Mouse (Mus musculus) skeletal muscle tissue, adult 2 months (tissue): ENCODE results near the gene Birc2.
A peak's percentile ranks its signal among the peaks of the same experiment; 100 is the strongest.
"Not testable (repeated sequence)": the region's sequence is repeated elsewhere in the genome, so short reads cannot be mapped to it uniquely, and the experiment has no call there.

Source experiments
- DNase-seq: peaks from one replicate; pipeline ENCODE4 v3.0.0-alpha.2; 2012; ENCODE audit warnings: low read depth, low spot score

The Birc2 gene

GRCm38 (mm10) chr9:7836905-7837805 is at the start of gene Birc2:
Gene Birc2, minus strand, starts transcription at chr9:7837064.
- peak; percentile 98 for DNase-seq

- no peak for DNase-seq
Measured at GRCm38 (mm10) chr9:7884346-7884745, 47.5 kb upstream of the Birc2 start.

GRCm38 (mm10) chr9:7882304-7882865 is 45.5 kb upstream of the Birc2 start:
- DNase-seq, result no peak

GRCm38 (mm10) chr9:7873511-7874211 is 36.8 kb upstream of the Birc2 start:
- no peak for DNase-seq

- peak; percentile 78 for DNase-seq
Measured at GRCm38 (mm10) chr9:7872775-7873439, 36.0 kb upstream of the Birc2 start, which contains the start of gene Birc3. Gene Birc3, minus strand, starts transcription at chr9:7873186.

- no peak for DNase-seq
Measured at GRCm38 (mm10) chr9:7872044-7872774, 35.3 kb upstream of the Birc2 start.

- DNase-seq, result no peak
Measured at GRCm38 (mm10) chr9:7871316-7872043, 34.6 kb upstream of the Birc2 start.

- DNase-seq, result no peak
Measured at GRCm38 (mm10) chr9:7870556-7871315, 33.9 kb upstream of the Birc2 start.

GRCm38 (mm10) chr9:7868838-7869491 is 32.1 kb upstream of the Birc2 start:
- DNase-seq, result no peak

- no peak for DNase-seq
Measured at GRCm38 (mm10) chr9:7867981-7868380, 31.1 kb upstream of the Birc2 start.

GRCm38 (mm10) chr9:7866981-7867380 is 30.1 kb upstream of the Birc2 start:
- not testable (repeated sequence) for DNase-seq

- DNase-seq, result no peak
Measured at GRCm38 (mm10) chr9:7860976-7861375, 24.1 kb upstream of the Birc2 start.

- no peak for DNase-seq
Measured at GRCm38 (mm10) chr9:7855912-7856311, 19.0 kb upstream of the Birc2 start.

GRCm38 (mm10) chr9:7855374-7855773 is 18.5 kb upstream of the Birc2 start:
- no peak for DNase-seq

- not testable (repeated sequence) for DNase-seq
Measured at GRCm38 (mm10) chr9:7854196-7854595, 17.3 kb upstream of the Birc2 start.

GRCm38 (mm10) chr9:7852346-7853230 is 15.7 kb upstream of the Birc2 start:
- no peak for DNase-seq

- no peak for DNase-seq
Measured at GRCm38 (mm10) chr9:7851841-7852240, 15.0 kb upstream of the Birc2 start.

GRCm38 (mm10) chr9:7848191-7848590 is 11.3 kb upstream of the Birc2 start:
- no peak for DNase-seq
